Mouse (Mus musculus): Measurements from ENCODE around the gene Gm45711.
"Not testable (repeated sequence)": the region's sequence is repeated elsewhere in the genome, so short reads cannot be mapped to it uniquely, and the experiment has no call there.

Gene Gm45711

GRCm38 (mm10) chr8:104321267-104321666, 11.4 kb upstream of the Gm45711 start, which contains the start of gene Gm11020:
Gene Gm11020 (plus strand): TSS chr8:104321567.
- not testable (repeated sequence) for DNase-seq (ENCODE audit: low read depth, low spot score)

DNA sequence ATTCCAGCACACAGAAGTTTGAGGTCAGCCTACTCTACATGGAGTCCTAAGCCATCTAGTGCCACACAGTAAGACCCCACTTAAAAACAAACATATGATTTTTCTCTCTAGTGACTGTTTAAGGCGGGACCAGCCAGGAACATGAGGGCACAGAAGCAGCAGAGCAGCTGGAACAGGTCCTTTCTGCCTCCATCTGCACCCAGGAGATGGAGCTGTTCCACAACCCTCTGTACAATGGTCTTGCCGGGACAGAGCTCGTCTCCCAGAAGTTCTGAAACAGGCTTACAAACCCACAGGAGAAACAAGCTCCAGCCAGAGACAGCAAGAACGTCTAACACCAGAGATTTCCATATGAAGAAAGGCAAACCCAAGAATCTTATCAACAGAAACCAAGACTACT, 3.4 kb upstream of the Gm45711 start:
- DNase-seq (ENCODE audit: low read depth, low spot score) = no peak

GRCm38 (mm10) chr8:104312023-104312422, 2.1 kb upstream of the Gm45711 start:
- not testable (repeated sequence) for DNase-seq (ENCODE audit: low read depth, low spot score)

- DNase-seq (ENCODE audit: low read depth, low spot score) = not testable (repeated sequence)
Observed at GRCm38 (mm10) chr8:104308341-104308740, 1.5 kb downstream of the Gm45711 start.

GRCm38 (mm10) chr8:104304962-104305361, 4.9 kb downstream of the Gm45711 start:
- no peak for DNase-seq (ENCODE audit: low read depth, low spot score)

GRCm38 (mm10) chr8:104302536-104302935, 7.3 kb downstream of the Gm45711 start:
- DNase-seq (ENCODE audit: low read depth, low spot score) = not testable (repeated sequence)

- peak; percentile 2 for DNase-seq (ENCODE audit: low read depth, low spot score)
Observed at GRCm38 (mm10) chr8:104301577-104301976, 8.3 kb downstream of the Gm45711 start.

DNA sequence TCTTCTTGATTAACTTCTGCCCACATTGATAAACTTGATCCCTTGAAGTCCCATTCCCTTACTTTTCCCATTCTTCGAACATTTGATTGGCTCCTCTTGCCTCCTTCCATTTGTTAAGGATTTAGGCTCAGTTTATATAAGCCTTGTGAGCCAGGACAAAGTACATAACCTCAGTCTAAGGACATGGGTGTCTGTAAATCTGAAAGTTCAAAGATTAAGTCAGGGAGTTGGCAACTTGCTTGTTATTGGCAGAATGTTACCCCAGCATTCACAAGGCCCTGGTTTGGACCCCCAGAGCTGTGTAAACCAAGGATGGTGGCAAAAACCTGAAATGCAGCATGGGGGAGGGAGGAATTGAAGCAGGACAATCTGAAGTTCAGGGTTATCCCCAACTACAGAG, 15.5 kb downstream of the Gm45711 start:
- DNase-seq (ENCODE audit: low read depth, low spot score) = no peak

- DNase-seq (ENCODE audit: low read depth, low spot score) = not testable (repeated sequence)
Observed at GRCm38 (mm10) chr8:104293081-104293480, 16.8 kb downstream of the Gm45711 start, which contains the start of gene Cmtm2a. Gene Cmtm2a (minus strand): TSS chr8:104293181.

DNA sequence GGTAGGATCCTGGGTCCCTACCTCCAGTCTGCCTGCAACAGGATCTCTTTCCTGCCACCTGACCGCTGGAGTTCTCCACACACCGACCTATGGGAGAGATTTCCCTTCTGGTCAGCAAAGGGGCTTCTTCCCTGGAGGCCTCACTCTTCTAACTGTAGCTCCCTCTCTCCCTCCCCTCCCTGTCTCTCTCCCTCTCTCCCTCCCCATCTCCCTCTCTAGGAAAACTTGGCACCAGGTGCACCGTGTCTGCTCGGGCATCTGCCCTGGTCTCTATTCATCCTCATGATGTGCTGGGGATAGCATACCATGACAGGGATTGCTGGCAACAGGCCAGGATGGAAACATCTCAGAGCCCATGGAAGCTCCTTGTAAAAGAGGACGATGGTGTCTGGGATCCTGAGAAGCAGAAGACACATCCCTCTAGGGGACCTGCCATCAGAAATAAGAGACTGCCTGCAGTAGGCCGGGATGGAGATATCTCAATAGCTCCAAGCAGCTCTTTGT, 40.9 kb downstream of the Gm45711 start:
- no peak for DNase-seq (ENCODE audit: low read depth, low spot score)

GRCm38 (mm10) chr8:104268368-104268767, 41.5 kb downstream of the Gm45711 start:
- no peak for DNase-seq (ENCODE audit: low read depth, low spot score)

GRCm38 (mm10) chr8:104264271-104264935, 45.5 kb downstream of the Gm45711 start:
- not testable (repeated sequence) for DNase-seq (ENCODE audit: low read depth, low spot score)

GRCm38 (mm10) chr8:104261802-104262201, 48.1 kb downstream of the Gm45711 start:
- DNase-seq (ENCODE audit: low read depth, low spot score) = not testable (repeated sequence)

- peak; percentile 9 for DNase-seq (ENCODE audit: low read depth, low spot score)
Observed at GRCm38 (mm10) chr8:104253016-104253415, 56.9 kb downstream of the Gm45711 start.

DNA sequence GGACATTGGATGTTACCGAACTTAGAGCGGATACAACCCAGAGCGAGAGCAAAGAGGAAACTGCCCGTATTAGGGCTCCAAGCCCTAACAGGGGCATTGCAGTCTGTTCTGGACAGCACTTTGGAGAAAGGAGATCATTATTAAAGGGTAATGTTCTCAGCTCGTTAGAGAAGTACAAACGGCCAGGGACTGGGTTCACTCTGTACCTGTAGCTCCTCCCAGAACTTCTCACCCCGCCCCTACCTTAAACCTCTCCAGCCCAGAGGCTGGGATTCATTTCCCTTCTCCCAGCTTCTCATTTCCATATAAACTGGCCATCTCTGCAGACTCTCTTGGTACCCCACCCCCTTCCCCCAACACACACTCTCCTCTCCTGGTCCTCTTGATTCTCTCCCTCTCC, 58.4 kb downstream of the Gm45711 start:
- DNase-seq (ENCODE audit: low read depth, low spot score) = peak; percentile 6

DNA sequence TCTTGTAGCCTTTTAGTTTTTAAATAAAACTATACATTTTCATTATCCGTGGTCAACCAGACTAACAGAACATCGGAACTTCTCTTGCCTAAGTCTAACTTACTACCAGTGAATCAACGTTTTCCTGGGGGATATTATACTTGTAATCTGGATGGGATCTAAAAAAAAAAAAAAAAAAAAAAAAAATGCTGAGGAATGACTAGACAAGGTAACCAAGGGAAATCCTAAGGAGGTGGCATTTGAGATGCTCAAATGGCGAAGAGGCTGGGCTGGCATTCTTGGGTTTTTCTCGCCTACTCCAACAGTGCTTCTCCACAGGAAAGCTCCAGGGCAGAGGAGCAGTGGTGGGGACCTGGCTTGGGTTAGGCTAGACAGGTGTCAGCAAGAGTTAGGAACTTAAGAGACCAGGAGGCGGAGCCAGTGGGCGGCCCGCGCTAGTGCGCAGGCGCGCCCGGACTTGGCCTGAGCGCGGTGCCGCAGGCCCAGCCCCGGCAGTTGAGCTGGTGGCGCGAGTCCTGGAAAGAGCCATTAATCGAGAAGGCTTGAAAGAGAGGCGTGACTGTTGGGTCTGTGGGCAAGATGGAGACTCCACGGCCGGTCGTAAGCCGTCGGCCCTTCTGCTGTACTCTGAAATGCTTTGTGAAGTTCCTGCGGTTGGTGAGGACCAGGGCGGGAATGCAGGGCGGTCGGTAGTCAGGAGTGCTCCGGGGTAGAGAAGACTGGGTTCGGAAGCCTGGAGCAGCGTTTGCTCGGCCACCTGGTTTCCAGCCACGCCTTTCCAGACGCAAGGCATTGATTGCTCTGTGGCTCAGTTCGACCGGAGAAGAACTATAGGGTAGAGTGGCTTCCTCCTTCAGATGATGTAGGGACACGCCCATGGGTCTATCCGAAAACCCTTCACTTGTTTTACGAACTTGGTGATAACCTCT, 59.2 kb downstream of the Gm45711 start, which contains the start of gene Cklf:
Gene Cklf, plus strand, starts transcription at position 423 of the 929 bp plus-strand sequence.
- DNase-seq (ENCODE audit: low read depth, low spot score) = peak; percentile 97

DNA sequence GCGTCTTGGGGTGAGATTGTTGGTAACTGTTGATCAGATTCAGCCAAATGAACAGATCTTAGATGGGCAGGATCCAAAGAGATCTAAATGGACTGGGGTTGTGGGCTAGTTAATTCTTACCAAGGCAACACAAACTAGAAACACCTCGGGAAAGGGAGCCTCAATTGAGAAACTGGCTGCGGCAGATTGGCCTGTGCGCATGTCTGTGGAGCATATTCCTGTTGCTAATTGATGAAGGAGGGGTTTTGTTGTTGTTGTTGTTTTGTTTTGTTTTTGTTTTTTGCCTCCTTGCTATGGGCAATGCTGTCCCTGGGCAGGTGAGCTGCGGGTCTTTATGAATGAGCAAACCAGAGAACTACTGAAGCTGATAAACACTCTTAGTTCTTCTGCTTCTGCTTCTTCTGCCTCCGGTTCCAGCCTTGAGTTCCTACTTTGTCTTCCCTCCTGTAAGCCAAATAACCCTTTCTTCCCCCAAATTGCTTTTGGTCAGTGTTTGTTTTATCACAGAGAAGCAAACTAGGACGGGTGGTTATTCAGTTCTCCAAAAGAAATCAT, 60.4 kb downstream of the Gm45711 start:
- DNase-seq (ENCODE audit: low read depth, low spot score) = no peak

- DNase-seq (ENCODE audit: low read depth, low spot score) = peak; percentile 58
Observed at GRCm38 (mm10) chr8:104248276-104248675, 61.6 kb downstream of the Gm45711 start, which contains the start of gene Tk2. Gene Tk2 (minus strand): TSS chr8:104248558.

DNA sequence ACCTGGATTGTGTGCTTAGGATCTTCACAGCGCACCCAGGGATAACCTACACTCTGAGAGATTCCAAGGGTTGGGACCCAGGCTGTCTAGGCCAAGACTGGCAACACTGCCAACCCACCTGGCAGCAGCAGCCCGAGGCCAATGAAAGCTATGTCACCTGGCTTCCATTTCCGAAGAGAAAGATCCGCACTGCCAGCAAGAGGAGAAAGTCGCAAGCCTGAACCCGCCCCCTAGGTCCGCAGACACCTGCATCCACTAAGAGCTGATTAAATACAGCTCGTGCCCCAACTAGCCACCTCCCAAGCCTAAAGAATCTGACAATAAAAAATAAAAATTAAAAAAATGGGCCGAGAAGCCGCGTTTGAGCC, 62.0 kb downstream of the Gm45711 start:
- DNase-seq (ENCODE audit: low read depth, low spot score) = peak; percentile 5

- DNase-seq (ENCODE audit: low read depth, low spot score) = no peak
Observed at GRCm38 (mm10) chr8:104247054-104247907, 62.6 kb downstream of the Gm45711 start.

DNA sequence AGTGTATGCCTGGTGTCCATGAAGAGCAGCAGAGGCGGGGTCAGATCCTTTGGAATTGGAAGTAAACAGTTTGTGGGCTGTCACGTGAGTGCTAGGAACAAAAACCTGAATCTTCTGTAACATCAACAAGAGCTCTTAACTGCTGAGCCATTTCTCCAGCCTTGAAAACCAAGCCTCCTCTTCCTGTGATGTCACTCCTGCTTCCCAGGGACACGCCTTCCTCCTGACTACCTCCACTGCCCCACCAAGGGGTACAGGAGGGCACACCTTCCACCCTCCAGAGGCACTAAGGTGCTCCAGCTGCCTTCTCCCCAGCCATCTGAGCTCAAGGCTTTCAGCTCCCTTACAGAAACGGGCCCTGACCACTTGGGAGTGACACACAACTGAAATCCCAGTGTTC, 63.3 kb downstream of the Gm45711 start:
- no peak for DNase-seq (ENCODE audit: low read depth, low spot score)

Measured in forelimb bud, embryonic 11.5 days (tissue).